Mouse (Mus musculus) embryonic fibroblast, embryonic 13.5 days (primary cell): ENCODE data around the gene Zc3h12b. TPM values are rescaled to one million over a fixed set of nuclear protein-coding genes. Genes with fewer than 3 reads are reported as not detected.
"Not testable (repeated sequence)": the region's sequence is repeated elsewhere in the genome, so short reads cannot be mapped to it uniquely, and the experiment has no call there.

ENCODE experiments used
- H3K27ac ChIP-seq: 2 replicates; pipeline ENCODE4 v1.5.1; 2012; ENCODE audit warnings: low read length, control low read depth, inconsistent platforms; ENCODE audit not compliant: insufficient read depth
- H3K4me1 ChIP-seq: 2 replicates; pipeline ENCODE4 v1.6.1; 2011; ENCODE audit warnings: low read length; ENCODE audit not compliant: control insufficient read depth, insufficient read depth
- H3K4me3 ChIP-seq: 2 replicates; pipeline ENCODE4 v1.5.1; 2011; ENCODE audit warnings: mild to moderate bottlenecking, control low read depth, low read length; ENCODE audit not compliant: insufficient read depth
- CTCF ChIP-seq: IDR thresholded peaks from 2 replicates; pipeline ENCODE4 v1.5.1; 2011; ENCODE audit warnings: mild to moderate bottlenecking, control low read depth, low read length, moderate library complexity, borderline replicate concordance; ENCODE audit not compliant: insufficient read depth
- POLR2A ChIP-seq: IDR thresholded peaks from 2 replicates; pipeline ENCODE4 v1.6.1; 2011; ENCODE audit warnings: low read depth, mild to moderate bottlenecking, control low read depth, low read length, moderate library complexity
- polyA plus RNA-seq: library from polyadenylated mRNA; stranded (reverse); fragments of >200 nt; gene quantifications from 2 replicates; pipeline ENCODE4 v1.2.4, GENCODE M21; 2011; ENCODE audit warnings: low read depth; ENCODE audit not compliant: missing spikeins, insufficient read length

Gene Zc3h12b
- polyA plus RNA-seq, 1 experiment, result 5.8 TPM

DNA sequence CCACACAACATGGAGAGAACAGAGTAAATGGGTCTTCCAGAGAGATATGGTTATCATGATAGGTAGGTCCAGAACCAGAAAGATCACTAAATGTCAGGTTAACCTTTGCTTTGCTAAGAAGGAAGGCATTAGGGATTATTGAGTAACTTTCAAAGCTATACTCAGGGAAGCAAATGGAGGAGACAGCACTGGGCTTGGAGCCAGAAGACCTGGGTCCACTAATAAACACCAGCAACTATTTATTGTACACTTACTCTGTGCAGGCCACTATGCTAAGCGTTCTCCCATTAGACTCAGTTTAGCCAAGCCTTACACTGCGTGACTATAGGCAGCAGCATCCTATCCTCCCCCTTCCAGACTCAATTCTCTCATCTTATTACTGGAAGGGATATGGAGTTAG is 234.0 kb downstream of the Zc3h12b start:
- no peak for TF ChIP-seq POLR2A
- no peak for TF ChIP-seq CTCF

DNA sequence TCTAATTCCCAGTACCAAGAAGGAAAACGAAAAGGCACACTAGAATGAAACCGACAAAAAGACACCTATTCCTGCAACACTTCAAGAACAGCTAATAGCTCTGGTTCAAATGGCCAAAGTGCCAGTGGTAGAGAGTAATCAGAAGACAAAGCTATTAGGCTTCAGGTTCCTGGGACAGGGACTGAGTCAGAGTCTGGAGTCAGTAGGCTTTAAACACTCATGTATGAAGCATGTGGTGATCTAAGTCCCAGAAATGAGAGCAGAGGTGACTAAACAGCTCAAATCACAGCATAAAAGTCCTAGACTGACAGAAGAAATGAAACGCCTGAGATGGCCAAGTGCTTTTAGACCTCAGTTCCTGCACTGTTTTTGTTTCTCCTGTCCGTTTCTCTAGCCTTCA is 236.7 kb downstream of the Zc3h12b start:
- TF ChIP-seq POLR2A (no peak), CTCF (no peak)
- H3K27ac ChIP-seq, result peak overlapping the region; percentile 97
- H3K4me1 ChIP-seq, result peaks cover 6% of the 10 kb centered on the region
- H3K4me3 ChIP-seq, result no peak overlapping the region

More for the DNA sequence above, 234.0 kb downstream of the Zc3h12b start:
- Histone ChIP-seq H3K27ac (no peak overlapping the region), H3K4me3 (no peak overlapping the region), H3K4me1 (peaks cover 6% of the 10 kb centered on the region)

DNA sequence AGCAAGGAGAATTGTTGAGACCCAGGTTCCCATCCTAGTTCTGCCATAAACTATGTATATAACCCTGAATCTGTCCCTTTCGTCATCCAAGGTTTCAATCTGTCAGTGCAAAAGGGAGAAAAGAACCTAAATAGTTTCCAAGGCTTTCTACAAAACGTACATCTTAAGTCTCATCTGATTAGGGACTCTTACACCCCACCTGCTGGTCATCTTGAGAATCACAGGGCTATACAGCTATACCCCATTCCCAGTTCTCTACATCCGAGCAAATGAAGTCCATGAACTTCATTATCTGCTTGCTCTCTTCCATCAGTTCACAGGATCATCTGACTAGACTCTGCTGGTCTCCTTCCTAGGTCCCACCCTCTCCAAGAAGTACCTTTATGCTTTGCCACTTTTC is 239.3 kb downstream of the Zc3h12b start:
- Histone ChIP-seq H3K4me1 (peaks cover 6% of the 10 kb centered on the region), H3K27ac (no peak overlapping the region), H3K4me3 (no peak overlapping the region)
- TF ChIP-seq POLR2A (no peak), CTCF (no peak)

DNA sequence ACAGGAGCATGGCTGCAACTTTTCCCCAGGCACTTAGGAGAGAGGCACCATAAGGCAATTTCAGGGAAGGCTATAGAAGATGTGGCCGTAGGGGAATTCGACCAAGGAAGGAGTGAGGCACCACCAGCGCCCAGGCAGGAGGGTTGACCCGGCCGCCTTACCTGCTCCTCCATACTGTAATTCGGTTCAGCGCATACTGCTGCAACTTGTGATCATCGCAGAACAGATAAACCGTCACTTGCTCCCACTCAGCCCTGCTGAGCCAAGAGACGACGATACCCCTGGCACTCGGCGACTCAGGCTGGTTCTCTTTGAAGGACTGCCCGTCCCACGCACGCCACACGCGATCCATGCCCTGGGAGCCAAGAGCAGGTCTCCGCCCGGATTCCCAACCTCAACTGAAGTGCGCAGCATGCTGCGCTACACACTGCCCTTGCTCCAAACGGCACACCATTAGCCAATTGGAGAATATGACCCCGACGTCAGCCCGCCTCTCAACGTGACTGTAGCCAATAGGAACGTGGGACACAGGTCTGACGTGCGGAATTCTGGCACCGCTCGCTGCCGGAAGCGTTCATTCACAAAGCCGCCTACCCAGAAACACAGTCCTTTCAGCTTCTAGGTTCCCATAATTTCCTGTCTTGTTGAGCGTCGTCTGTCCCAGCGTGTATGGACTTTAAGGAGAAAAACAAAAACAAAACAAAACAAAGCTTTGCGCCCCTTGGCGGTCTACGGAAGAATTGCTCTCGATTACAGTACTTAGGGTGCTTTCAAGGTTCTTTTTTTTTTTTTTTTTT is 245.2 kb downstream of the Zc3h12b start, which contains the start of gene Las1l:
Gene Las1l (minus strand): TSS at position 466 of the 797 bp plus-strand sequence.
- TF ChIP-seq POLR2A (peak; percentile 95), CTCF (no peak)
- Histone ChIP-seq H3K4me3 (peak within 1 kb of the TSS; percentile 83), H3K27ac (no peak within 1 kb of the TSS; the same call in 1 of the 2 replicates), H3K4me1 (no peaks in the 10 kb centered on the region)

DNA sequence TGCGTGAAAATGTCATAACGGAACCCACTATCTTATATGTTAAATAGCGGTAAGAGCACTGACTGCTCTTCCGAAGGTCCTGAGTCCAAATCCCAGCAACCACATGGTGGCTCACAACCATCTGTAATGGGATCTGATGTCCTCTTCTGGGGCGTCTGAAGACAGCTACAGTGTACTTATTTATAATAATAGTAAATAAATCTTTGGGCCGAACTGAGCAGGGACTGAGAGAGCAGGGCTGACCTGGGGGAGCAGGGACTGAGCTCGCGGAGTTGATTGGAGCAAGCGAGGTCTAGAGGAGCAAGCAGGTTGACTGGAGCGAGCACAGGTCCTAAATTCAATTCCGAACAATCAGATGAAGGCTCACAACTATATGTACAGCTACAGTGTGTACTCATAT is 246.0 kb downstream of the Zc3h12b start:
- 0 out of 2 replicates have a peak overlapping the region, but pooled peaks have one; percentile 0 for H3K4me3 ChIP-seq
- not testable (repeated sequence) for H3K4me1 ChIP-seq, H3K27ac ChIP-seq

DNA sequence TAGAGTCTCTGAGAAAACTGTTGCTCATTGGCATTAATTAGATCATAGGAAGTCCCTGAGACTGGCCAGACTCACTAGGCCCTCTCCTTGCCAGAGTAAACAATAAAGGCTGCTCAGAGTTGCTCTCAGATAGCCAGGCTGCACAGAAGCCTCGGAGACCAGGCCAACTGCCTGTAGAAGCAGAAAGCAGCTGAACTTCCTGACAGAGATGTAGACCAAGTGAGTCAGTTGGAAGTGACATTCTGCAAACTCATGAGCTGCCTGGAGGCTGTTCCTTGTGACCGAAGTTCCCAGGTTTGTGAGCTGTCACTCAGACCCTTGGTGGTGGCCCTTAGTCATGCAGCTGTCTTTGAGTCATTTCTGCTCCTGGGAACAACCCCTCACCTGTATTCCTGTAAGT is 251.9 kb downstream of the Zc3h12b start:
- TF ChIP-seq POLR2A (no peak), CTCF (no peak)
- no peak overlapping the region for H3K4me3 ChIP-seq

DNA sequence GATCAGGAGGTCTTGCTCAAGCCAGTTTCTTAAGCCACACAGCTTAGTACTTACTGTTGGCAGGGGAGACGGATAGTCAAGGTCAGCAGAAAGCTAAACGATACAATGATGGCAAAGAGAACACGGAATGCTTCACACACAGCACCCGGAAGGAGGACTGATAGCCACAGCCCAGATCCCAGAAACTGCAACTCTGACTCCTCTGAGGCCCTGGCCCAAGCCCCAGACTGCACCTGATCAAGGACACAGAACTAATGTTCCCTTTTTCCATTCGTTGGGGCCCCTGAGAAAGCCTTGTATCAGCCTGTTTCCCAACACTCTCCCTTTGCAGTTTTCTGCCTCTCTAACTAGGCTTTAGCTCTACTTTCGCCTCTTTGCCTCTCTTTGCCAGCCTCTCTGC is 253.6 kb downstream of the Zc3h12b start:
- H3K4me3 ChIP-seq, result no peak overlapping the region
- no peak overlapping the region for H3K27ac ChIP-seq
- no peaks in the 10 kb centered on the region for H3K4me1 ChIP-seq
- TF ChIP-seq POLR2A (no peak), CTCF (no peak)

More for the DNA sequence above, 251.9 kb downstream of the Zc3h12b start:
- Histone ChIP-seq H3K27ac (peak overlapping the region; percentile 40; the same call in 1 of the 2 replicates), H3K4me1 (no peaks in the 10 kb centered on the region)

DNA sequence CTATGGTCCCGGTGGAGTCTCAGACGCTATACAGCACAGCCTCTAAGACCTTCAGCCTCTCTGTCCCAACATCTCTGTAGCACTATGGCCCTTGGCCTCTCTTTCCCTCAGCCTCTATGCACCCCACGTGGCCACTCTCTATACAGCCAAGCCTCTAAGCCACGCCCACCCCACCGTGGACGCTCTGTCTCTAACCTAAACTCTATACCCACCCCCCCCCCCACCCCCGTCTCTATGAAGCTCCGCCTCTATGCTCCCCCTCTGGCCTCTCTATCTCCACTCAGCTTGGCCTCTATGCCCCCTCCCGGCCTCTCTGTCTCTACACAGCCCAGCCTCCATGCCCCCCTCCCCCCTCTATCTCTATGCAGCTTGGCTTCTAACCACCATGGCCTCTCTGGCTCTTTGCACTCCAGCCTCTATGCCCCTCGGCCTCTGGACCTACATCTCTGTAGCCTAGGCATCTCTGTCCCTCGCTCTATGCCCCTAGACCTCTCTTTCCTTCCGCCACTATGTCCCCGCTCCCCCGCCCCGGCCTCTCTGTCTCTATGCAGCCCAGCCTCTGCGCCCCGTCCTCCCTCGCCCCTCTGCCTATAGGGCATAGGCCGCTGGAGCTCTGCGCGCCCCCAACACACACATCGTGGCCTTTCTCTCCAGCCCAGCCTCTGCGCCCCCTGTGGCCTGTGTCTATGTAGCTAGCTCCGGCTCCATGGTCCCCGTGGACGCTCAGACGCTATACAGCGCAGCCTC is 256.5 kb downstream of the Zc3h12b start:
- TF ChIP-seq POLR2A (no peak), CTCF (no peak)
- Histone ChIP-seq H3K27ac (peak overlapping the region; percentile 21; the same call in 1 of the 2 replicates), H3K4me3 (no peak overlapping the region), H3K4me1 (no peaks in the 10 kb centered on the region)

DNA sequence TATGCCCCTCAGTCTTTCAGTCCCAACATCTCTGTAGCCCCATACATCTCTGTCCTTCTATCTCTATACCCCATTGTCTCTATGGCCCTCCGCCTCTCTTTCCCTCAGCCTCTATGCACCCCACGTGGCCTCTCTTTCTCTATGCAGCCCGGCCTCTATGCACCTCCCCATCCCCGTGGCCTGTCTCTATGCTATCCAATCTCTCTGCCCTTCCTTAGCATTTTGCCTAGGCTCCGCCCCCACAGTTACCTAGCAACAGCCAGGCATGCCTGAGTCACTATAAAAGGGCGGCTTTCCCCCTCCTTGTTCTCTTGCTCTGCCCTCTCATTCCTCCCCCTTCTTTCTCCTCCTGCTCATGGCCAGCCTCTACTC is 257.1 kb downstream of the Zc3h12b start:
- Histone ChIP-seq H3K4me1 (no peaks in the 10 kb centered on the region), H3K4me3 (no peak overlapping the region), H3K27ac (peak overlapping the region; percentile 21; the same call in 1 of the 2 replicates)
- TF ChIP-seq POLR2A (peak; percentile 48; the same call in 1 of the 2 replicates), CTCF (no peak)

DNA sequence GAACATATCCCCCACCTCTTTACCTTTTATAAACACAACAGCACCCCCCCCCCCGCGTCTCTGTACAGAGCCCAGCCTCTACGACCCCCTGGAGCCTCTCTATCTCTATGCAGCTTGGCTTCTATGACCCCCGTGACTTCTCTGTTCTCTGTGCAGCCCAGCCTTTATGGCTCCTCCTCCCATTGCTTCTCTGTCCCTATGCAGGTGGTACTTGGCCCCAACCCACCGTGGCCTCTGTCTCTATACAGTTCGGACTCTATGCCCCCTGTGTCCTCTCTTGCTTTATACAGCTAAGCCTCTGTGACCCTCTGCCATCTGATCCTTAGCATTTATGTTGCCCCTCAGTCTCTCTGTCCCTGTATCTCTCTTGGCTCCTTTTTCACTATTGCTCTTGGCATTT is 257.6 kb downstream of the Zc3h12b start:
- no peak for TF ChIP-seq CTCF
- no peak for TF ChIP-seq POLR2A
- Histone ChIP-seq H3K4me1 (no peaks in the 10 kb centered on the region), H3K4me3 (no peak overlapping the region), H3K27ac (no peak overlapping the region)
